Mouse (Mus musculus): ENCODE measurements around the gene Rsrc2. TPM values are rescaled to one million over a fixed set of nuclear protein-coding genes. Genes with fewer than 3 reads are reported as not detected.
A peak's percentile ranks its signal among the peaks of the same experiment; 100 is the strongest.

Gene Rsrc2
- total and polyA plus RNA-seq, 3 experiments: 56.9 to 82.9 TPM; not detected in 1

DNA sequence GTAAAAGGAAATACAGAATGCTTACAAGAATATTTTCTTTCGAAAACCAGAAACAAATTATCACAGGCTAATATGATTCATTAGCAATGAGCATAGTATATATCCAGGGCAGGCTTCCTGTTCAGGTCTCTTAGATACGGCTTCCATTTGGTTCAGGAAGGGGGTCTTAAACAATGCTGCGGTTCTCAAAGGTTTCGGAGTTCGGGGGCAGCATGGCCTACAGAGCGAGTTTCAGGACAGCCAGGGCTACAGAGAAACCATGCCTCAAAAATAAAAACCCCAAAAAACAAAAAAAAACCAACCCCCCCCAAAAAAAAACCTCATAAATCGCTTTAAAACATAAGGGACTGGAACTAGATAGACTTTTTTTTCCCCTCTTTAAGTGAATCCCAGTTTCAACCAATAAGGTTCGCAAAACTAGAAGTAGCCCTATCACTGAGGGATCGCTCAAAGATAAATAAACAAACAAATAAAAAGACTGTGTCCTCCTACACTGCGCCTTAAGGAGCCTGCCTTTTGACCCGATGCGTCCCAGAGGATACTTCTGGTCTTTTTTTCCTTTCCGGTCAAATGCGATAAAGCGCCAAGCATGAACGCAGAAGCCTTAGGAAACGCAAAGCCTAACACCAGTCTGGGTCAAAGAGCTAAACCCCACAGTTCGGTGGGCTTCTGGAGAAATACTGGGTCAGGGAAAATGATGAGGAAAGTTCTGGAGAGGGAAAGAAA is 712 bp downstream of the Rsrc2 start (continued):
- TF ChIP-seq BHLHE40 (IDR thresholded peaks at IDR 0.05; ENCODE audit: borderline replicate concordance, low read depth, low read length) (no peak), KAT2A (conservative IDR thresholded peaks at IDR 0.05; ENCODE audit: low read depth, low read length) (no peak)

DNA sequence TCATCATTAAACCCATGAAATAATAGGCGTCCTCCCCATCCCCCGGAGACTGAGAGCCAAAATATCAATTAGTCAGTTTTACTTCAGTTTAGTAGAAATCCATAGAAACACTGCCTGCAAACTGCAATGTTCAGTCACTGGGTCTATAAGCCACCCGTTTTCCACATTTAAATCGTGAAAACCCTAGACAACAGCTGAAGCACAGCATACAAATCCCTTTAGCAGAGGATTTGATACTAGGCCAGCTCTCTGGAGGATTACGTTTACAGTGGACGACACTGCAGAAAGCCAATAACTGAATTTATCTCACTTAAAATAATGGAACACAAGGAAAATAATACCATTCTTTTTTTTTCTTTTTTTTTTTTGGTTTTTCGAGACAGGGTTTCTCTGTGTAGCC is 1.6 kb downstream of the Rsrc2 start:
- no peak overlapping the region for H3K27ac ChIP-seq (ENCODE audit: control insufficient read depth, low read depth, low read length)
- peaks cover 36 to 41% of the 10 kb centered on the region in 2 experiments for H3K36me3 ChIP-seq (ENCODE audit: control insufficient read depth in 1 of 2, insufficient read depth in 2 of 2, low read length in 2 of 2)
- H3K4me1 ChIP-seq (ENCODE audit: control insufficient read depth in 1 of 2, insufficient read depth in 2 of 2, low read length in 2 of 2): peaks cover 11 to 16% of the 10 kb centered on the region in 2 experiments
- no peak for DNase-seq (ENCODE audit: low read depth, low spot score)
- H3K79me2 ChIP-seq (ENCODE audit: control insufficient read depth, insufficient read depth, low read length, poor library complexity): peaks cover 56% of the 10 kb centered on the region
- no peaks in the 10 kb centered on the region for H3K27me3 ChIP-seq (ENCODE audit: control insufficient read depth in 1 of 2, insufficient read depth in 2 of 2, low read length in 2 of 2)
- H3K9me3 ChIP-seq (replicated peaks; ENCODE audit: insufficient read depth, low read length): no peaks in the 10 kb centered on the region
- peak overlapping the region; percentile 94 for H3K9ac ChIP-seq (ENCODE audit: control insufficient read depth, low read depth, low read length, poor library complexity, severe bottlenecking)
- peak overlapping the region; percentile 77 to 79 for H3K4me3 ChIP-seq (ENCODE audit: control insufficient read depth in 1 of 2, insufficient read depth in 1 of 2, low read depth in 2 of 2, low read length in 2 of 2)
- no peak for TF ChIP-seq KAT2A (conservative IDR thresholded peaks at IDR 0.05; ENCODE audit: low read depth, low read length)
- TF ChIP-seq CHD1 (IDR thresholded peaks at IDR 0.05; ENCODE audit: low read depth, low read length): peak; percentile 70; the same call in 1 of the 2 replicates

DNA sequence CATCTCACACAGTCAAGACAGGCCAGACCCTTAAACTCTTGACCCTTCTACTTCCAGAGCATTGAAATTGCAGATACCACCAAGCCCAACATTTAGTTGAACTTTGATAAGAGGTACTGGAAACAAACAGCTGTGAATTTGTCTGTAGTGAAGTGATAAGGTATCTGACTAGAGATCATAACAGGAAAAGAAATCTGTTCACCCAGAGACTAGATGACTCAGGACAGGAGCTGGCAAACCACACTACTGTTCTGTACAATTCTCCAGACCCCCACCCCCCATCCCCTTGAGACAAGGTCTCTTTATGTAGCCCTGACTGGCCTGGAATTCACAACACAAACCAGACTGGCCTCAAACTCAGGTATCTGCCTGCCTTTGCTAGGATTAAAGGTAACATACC is 3.0 kb downstream of the Rsrc2 start:
- Histone ChIP-seq H3K27me3 (ENCODE audit: control insufficient read depth in 1 of 2, insufficient read depth in 2 of 2, low read length in 2 of 2) (no peaks in the 10 kb centered on the region), H3K79me2 (ENCODE audit: control insufficient read depth, insufficient read depth, low read length, poor library complexity) (peaks cover 51% of the 10 kb centered on the region), H3K27ac (ENCODE audit: control insufficient read depth, low read depth, low read length) (no peak overlapping the region), H3K4me1 (ENCODE audit: control insufficient read depth in 1 of 2, insufficient read depth in 2 of 2, low read length in 2 of 2) (peaks cover 11 to 16% of the 10 kb centered on the region in 2 experiments), H3K9me3 (replicated peaks; ENCODE audit: insufficient read depth, low read length) (no peaks in the 10 kb centered on the region), H3K36me3 (ENCODE audit: control insufficient read depth in 1 of 2, insufficient read depth in 2 of 2, low read length in 2 of 2) (peaks cover 44 to 45% of the 10 kb centered on the region in 2 experiments), H3K9ac (ENCODE audit: control insufficient read depth, low read depth, low read length, poor library complexity, severe bottlenecking) (no peak overlapping the region), H3K4me3 (ENCODE audit: control insufficient read depth in 1 of 2, insufficient read depth in 1 of 2, low read depth in 2 of 2, low read length in 2 of 2) (0 out of 4 replicates have a peak overlapping the region, but pooled peaks of 1 of the 2 experiments have one; percentile 77)
- TF ChIP-seq JUND (IDR thresholded peaks at IDR 0.05; ENCODE audit: low read depth, low read length): 0 out of 2 replicates have a peak, but pooled peaks have one; percentile 57
- no peak for TF ChIP-seq ELF1 (IDR thresholded peaks at IDR 0.05; ENCODE audit: low read depth, low read length)
- TF ChIP-seq TAL1 (IDR thresholded peaks at IDR 0.05; ENCODE audit: low read length): peak; percentile 53
- peak; percentile 43; the same call in 1 of the 2 replicates for TF ChIP-seq MAFK (IDR thresholded peaks at IDR 0.05; ENCODE audit: borderline replicate concordance, low read depth, low read length)
- peak; percentile 91 for TF ChIP-seq GATA1 (IDR thresholded peaks at IDR 0.05; ENCODE audit: low read depth, low read length)
- TF ChIP-seq BHLHE40 (IDR thresholded peaks at IDR 0.05; ENCODE audit: borderline replicate concordance, low read depth, low read length): 0 out of 2 replicates have a peak, but pooled peaks have one; percentile 28
- TF ChIP-seq ZKSCAN1 (IDR thresholded peaks at IDR 0.05; ENCODE audit: low read depth, low read length): no peak
- TF ChIP-seq NELFE (IDR thresholded peaks at IDR 0.05; ENCODE audit: low read depth, low read length): no peak
- peak; percentile 84 to 87 for TF ChIP-seq EP300 (IDR thresholded peaks at IDR 0.05; ENCODE audit: low read depth in 1 of 2, low read length in 2 of 2)
- peak; percentile 96 for TF ChIP-seq RCOR1 (IDR thresholded peaks at IDR 0.05; ENCODE audit: low read depth, low read length)
- peak; percentile 92 for TF ChIP-seq TCF12 (IDR thresholded peaks at IDR 0.05; ENCODE audit: low read depth, low read length)
- peak; percentile 94 for TF ChIP-seq ETS1 (IDR thresholded peaks at IDR 0.05; ENCODE audit: low read depth, low read length)
- peak; percentile 57; the same call in 1 of the 2 replicates for TF ChIP-seq MYB (IDR thresholded peaks at IDR 0.05; ENCODE audit: low read depth, low read length)
- peak; percentile 72 for TF ChIP-seq SIN3A (IDR thresholded peaks at IDR 0.05; ENCODE audit: low read length)
- DNase-seq (ENCODE audit: low read depth, low spot score): no peak
